Mouse (Mus musculus): ENCODE measurements around the gene Rbm28.

- TF ChIP-seq POLR2A (IDR thresholded peaks at IDR 0.05; ENCODE audit: low read depth, low read length), result no peak
- TF ChIP-seq EP300 (IDR thresholded peaks at IDR 0.05; ENCODE audit: low read length), result no peak
- no peak for TF ChIP-seq TCF12 (IDR thresholded peaks at IDR 0.05; ENCODE audit: low read depth, low read length)
- TF ChIP-seq MAFK (IDR thresholded peaks at IDR 0.05; ENCODE audit: insufficient replicate concordance, low read length), result no peak
- no peak for TF ChIP-seq MXI1 (IDR thresholded peaks at IDR 0.05; ENCODE audit: low read depth, low read length)
- TF ChIP-seq CTCF (conservative IDR thresholded peaks at IDR 0.05 in 1 of 2, IDR thresholded peaks at IDR 0.05 in 1 of 2; ENCODE audit: low read depth in 2 of 2, low read length in 2 of 2), result no peak
- TF ChIP-seq GABPA (IDR thresholded peaks at IDR 0.05; ENCODE audit: insufficient replicate concordance, low read depth, low read length), result no peak
- TF ChIP-seq MAZ (IDR thresholded peaks at IDR 0.05; ENCODE audit: low read depth, low read length), result no peak
Observed at GRCm38 (mm10) chr6:29177901-29178879, 13.4 kb upstream of the Rbm28 start.
